Mouse (Mus musculus): ENCODE results near the gene Tmem86b. TPM values are rescaled to one million over a fixed set of nuclear protein-coding genes. Genes with fewer than 3 reads are reported as not detected.
A peak's percentile ranks its signal among the peaks of the same experiment; 100 is the strongest.

Gene Tmem86b
- polyA plus RNA-seq, 1 experiment: 31.9 TPM

DNA sequence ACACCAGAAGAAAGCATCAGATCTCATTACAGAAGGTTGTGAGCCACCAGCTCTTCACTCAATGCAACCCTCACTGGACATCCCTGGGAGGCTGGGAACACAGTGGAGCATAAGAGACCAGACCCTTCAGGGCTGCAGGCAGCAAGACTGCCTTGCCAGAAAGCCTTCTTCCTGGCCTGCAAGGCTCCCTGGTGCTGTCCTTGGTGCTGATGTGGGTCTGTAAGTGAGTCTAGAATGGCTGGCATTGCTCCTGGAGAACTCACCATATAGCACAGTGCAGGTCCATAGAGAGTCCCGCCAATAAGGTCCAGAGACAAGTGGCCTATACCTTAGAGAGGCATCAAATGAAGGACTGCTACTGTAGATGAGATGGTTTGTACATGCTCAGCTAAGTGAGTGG is 11.2 kb downstream of the Tmem86b start:
- no peaks in the 10 kb centered on the region for H3K36me3 ChIP-seq (ENCODE audit: control insufficient read depth, insufficient read depth, low read length)
- no peak for DNase-seq (ENCODE audit: low read depth in 1 of 2, low spot score in 2 of 2)
- no peaks in the 10 kb centered on the region for H3K27me3 ChIP-seq (ENCODE audit: control insufficient read depth, insufficient read depth, low read length)
- 40% methylated on average over 1 of the region's 1 CpGs for WGBS
- H3K27ac ChIP-seq (ENCODE audit: insufficient read depth, low read length): no peak overlapping the region
- no peak overlapping the region for H3K4me3 ChIP-seq (ENCODE audit: extremely low read depth, insufficient read depth, insufficient read length)
- H3K4me1 ChIP-seq (ENCODE audit: control insufficient read depth, insufficient read depth, insufficient read length): no peaks in the 10 kb centered on the region; the same call in 1 of the 2 replicates
- TF ChIP-seq POLR2A (IDR thresholded peaks at IDR 0.05; ENCODE audit: low read depth, low read length) (no peak), CTCF (IDR thresholded peaks at IDR 0.05; ENCODE audit: extremely low read depth, insufficient read depth, insufficient read length, insufficient replicate concordance) (no peak)

DNA sequence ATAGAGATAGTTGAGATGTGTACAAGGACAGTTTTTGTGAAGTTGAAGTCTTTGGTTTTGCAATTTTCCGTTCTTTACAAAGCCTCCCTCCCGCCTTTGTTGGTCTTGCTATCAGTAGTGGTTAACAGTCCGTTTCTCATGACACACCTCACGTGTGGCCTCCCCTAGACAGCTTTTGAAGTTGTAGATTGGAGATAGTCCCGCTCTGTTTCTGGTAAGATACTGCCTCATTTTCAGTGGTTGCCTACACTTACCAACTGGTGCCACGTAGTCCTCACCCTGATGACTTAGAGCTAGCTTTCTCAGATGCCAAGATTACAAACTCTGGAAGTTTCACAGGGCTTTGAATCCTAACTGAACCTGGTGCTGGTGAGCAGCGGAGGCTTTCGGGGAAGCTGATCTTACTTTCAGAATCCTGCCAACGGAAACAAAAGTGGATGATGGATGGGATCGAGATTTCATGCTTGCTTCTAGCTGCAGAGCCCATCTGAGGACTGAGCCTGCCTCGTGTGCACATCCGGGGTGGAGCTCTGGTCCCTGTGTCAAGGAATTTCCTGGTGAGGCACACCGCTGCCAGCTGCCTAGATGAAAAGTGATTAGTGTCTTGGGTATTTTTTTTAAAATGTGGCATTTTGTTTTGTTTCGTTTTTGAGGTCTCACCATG is 17.4 kb downstream of the Tmem86b start:
- 41% methylated on average over 14 of the region's 14 CpGs for WGBS
- Histone ChIP-seq H3K4me3 (ENCODE audit: extremely low read depth, insufficient read depth, insufficient read length) (no peak overlapping the region), H3K4me1 (ENCODE audit: control insufficient read depth, insufficient read depth, insufficient read length) (no peaks in the 10 kb centered on the region), H3K27ac (ENCODE audit: insufficient read depth, low read length) (peak overlapping the region; percentile 22; the same call in 1 of the 2 replicates), H3K36me3 (ENCODE audit: control insufficient read depth, insufficient read depth, low read length) (no peaks in the 10 kb centered on the region), H3K27me3 (ENCODE audit: control insufficient read depth, insufficient read depth, low read length) (no peaks in the 10 kb centered on the region)
- DNase-seq (ENCODE audit: low read depth in 1 of 2, low spot score in 2 of 2): peak in 1 of 2 experiments; percentile 19
- TF ChIP-seq POLR2A (IDR thresholded peaks at IDR 0.05; ENCODE audit: low read depth, low read length) (no peak), CTCF (IDR thresholded peaks at IDR 0.05; ENCODE audit: extremely low read depth, insufficient read depth, insufficient read length, insufficient replicate concordance) (no peak)

DNA sequence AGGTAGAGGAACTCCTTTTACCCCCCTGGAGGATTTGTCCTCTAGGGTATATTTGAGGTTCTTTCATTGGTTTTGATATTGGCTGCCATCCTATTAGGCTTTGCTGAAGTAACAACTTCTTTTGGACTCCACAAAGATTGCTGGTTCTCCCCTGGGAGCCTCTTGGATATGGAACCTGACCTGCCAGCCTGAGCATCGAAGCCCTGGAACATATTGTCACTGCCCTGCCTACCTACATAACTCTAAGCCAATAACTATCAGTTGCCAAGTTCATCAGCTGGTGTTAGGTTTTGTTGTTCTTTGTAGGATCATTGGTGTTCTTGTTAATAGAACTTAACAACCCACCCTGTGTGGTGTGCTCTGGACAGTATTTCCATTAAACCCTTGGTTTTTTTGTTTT is 18.3 kb downstream of the Tmem86b start:
- 84% methylated on average over 1 of the region's 1 CpGs for WGBS
- Histone ChIP-seq H3K4me1 (ENCODE audit: control insufficient read depth, insufficient read depth, insufficient read length) (no peaks in the 10 kb centered on the region), H3K4me3 (ENCODE audit: extremely low read depth, insufficient read depth, insufficient read length) (no peak overlapping the region), H3K27me3 (ENCODE audit: control insufficient read depth, insufficient read depth, low read length) (no peaks in the 10 kb centered on the region), H3K36me3 (ENCODE audit: control insufficient read depth, insufficient read depth, low read length) (no peaks in the 10 kb centered on the region), H3K27ac (ENCODE audit: insufficient read depth, low read length) (no peak overlapping the region)
- no peak for TF ChIP-seq POLR2A (IDR thresholded peaks at IDR 0.05; ENCODE audit: low read depth, low read length)
- no peak for TF ChIP-seq CTCF (IDR thresholded peaks at IDR 0.05; ENCODE audit: extremely low read depth, insufficient read depth, insufficient read length, insufficient replicate concordance)
- no peak for DNase-seq (ENCODE audit: low read depth in 1 of 2, low spot score in 2 of 2)

DNA sequence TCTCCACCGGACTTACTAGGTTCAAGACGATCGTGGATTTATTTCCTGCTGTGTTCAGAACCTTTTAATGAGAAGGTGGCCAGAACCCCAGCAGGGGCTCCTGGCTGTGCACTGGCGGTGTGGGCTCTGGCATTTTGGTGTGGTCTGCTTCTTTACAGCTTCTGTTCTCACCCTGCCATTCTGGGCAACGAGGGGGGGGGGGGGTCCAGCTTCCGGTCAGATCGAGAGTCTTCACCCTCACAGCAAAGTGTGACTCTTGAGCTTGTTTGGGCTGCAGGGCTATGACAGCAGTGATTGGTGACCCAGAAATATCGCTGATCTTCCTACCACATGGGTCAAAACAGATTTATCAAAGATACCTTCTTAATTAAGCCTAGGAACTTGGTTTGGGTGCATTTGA is 18.8 kb downstream of the Tmem86b start:
- no peak overlapping the region for H3K27ac ChIP-seq (ENCODE audit: insufficient read depth, low read length)

DNA sequence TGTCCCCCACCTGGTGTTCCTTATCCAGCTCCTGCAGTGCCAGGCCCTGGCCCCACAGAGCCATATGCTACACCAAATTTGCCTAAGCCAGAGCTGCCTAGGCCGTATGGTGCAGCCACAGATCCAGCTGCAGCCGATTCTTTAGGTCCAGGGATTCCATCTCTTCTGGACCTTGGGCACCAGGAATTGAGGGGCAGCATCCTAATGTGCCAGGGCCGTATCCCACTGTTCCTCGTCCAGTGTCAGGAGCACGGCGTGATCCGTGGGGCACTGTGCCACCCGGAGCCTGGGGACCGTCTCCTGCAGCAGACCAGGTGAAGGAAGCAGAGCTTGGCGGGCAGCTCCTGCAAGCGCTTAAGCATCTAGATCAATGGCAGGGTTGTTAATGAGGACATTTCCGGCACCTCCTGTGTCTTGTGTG is 19.3 kb downstream of the Tmem86b start:
- H3K36me3 ChIP-seq (ENCODE audit: control insufficient read depth, insufficient read depth, low read length): no peaks in the 10 kb centered on the region
- no peak overlapping the region for H3K27ac ChIP-seq (ENCODE audit: insufficient read depth, low read length)
- no peaks in the 10 kb centered on the region for H3K4me1 ChIP-seq (ENCODE audit: control insufficient read depth, insufficient read depth, insufficient read length)
- no peak for DNase-seq (ENCODE audit: low read depth in 1 of 2, low spot score in 2 of 2)
- TF ChIP-seq CTCF (IDR thresholded peaks at IDR 0.05; ENCODE audit: extremely low read depth, insufficient read depth, insufficient read length, insufficient replicate concordance) (no peak), POLR2A (IDR thresholded peaks at IDR 0.05; ENCODE audit: low read depth, low read length) (no peak)
- H3K27me3 ChIP-seq (ENCODE audit: control insufficient read depth, insufficient read depth, low read length): no peaks in the 10 kb centered on the region
- WGBS: 89% methylated on average over 12 of the region's 12 CpGs
- no peak overlapping the region for H3K4me3 ChIP-seq (ENCODE audit: extremely low read depth, insufficient read depth, insufficient read length)

More for the DNA sequence above, 18.8 kb downstream of the Tmem86b start:
- H3K27me3 ChIP-seq (ENCODE audit: control insufficient read depth, insufficient read depth, low read length): no peaks in the 10 kb centered on the region
- WGBS: 75% methylated on average over 8 of the region's 8 CpGs
- DNase-seq (ENCODE audit: low read depth in 1 of 2, low spot score in 2 of 2): no peak
- no peak for TF ChIP-seq CTCF (IDR thresholded peaks at IDR 0.05; ENCODE audit: extremely low read depth, insufficient read depth, insufficient read length, insufficient replicate concordance)
- no peak for TF ChIP-seq POLR2A (IDR thresholded peaks at IDR 0.05; ENCODE audit: low read depth, low read length)
- H3K36me3 ChIP-seq (ENCODE audit: control insufficient read depth, insufficient read depth, low read length): no peaks in the 10 kb centered on the region
- H3K4me3 ChIP-seq (ENCODE audit: extremely low read depth, insufficient read depth, insufficient read length): no peak overlapping the region
- no peaks in the 10 kb centered on the region for H3K4me1 ChIP-seq (ENCODE audit: control insufficient read depth, insufficient read depth, insufficient read length)

DNA sequence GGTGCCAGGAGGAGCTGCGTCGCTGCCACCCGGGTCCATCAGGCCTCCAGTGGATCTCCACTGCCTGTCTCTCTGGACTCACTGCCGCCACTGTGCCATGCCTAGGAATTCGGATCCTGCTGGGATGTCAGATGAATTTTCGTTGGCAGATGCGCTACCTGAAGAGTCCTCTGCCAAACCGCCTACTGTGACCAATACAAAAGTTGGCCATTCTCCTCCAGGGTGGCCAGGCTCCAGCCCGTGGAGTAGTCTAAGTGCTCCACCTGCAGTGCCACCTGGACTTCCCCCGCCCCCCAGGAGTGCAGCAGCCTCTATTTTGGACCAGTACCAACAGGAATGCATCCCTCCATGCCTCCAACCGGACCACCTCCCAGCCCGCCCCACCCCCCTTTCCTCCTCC is 19.7 kb downstream of the Tmem86b start:
- H3K27ac ChIP-seq (ENCODE audit: insufficient read depth, low read length): no peak overlapping the region
- TF ChIP-seq POLR2A (IDR thresholded peaks at IDR 0.05; ENCODE audit: low read depth, low read length) (no peak), CTCF (IDR thresholded peaks at IDR 0.05; ENCODE audit: extremely low read depth, insufficient read depth, insufficient read length, insufficient replicate concordance) (no peak)
- no peaks in the 10 kb centered on the region for H3K4me1 ChIP-seq (ENCODE audit: control insufficient read depth, insufficient read depth, insufficient read length)
- no peak for DNase-seq (ENCODE audit: low read depth in 1 of 2, low spot score in 2 of 2)
- WGBS: 89% methylated on average over 12 of the region's 12 CpGs
- H3K36me3 ChIP-seq (ENCODE audit: control insufficient read depth, insufficient read depth, low read length): no peaks in the 10 kb centered on the region
- H3K4me3 ChIP-seq (ENCODE audit: extremely low read depth, insufficient read depth, insufficient read length): no peak overlapping the region
- no peaks in the 10 kb centered on the region for H3K27me3 ChIP-seq (ENCODE audit: control insufficient read depth, insufficient read depth, low read length)

DNA sequence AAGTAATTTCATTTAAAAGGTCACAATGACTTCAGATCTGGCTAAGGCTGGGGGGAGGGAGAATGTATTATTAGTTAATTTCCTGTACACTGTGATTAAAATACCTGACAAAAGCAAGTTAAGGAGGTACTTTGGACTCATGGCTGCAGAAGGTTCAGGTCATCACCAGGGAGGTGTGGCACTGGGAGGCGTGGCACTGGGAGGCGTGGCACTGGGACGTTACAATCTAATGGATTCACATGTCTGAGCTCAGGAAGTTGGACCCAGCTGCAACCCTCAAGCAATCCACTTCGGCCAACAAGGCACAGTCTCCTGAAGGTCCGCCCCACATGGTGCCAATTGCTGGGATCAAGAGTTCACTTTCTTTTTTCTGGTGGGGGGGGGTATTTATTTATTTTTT is 23.2 kb downstream of the Tmem86b start:
- Histone ChIP-seq H3K27ac (ENCODE audit: insufficient read depth, low read length) (no peak overlapping the region), H3K36me3 (ENCODE audit: control insufficient read depth, insufficient read depth, low read length) (no peaks in the 10 kb centered on the region), H3K4me1 (ENCODE audit: control insufficient read depth, insufficient read depth, insufficient read length) (no peaks in the 10 kb centered on the region), H3K27me3 (ENCODE audit: control insufficient read depth, insufficient read depth, low read length) (no peaks in the 10 kb centered on the region), H3K4me3 (ENCODE audit: extremely low read depth, insufficient read depth, insufficient read length) (no peak overlapping the region)
- DNase-seq (ENCODE audit: low read depth in 1 of 2, low spot score in 2 of 2): no peak
- WGBS: 70% methylated on average over 5 of the region's 5 CpGs
- TF ChIP-seq CTCF (IDR thresholded peaks at IDR 0.05; ENCODE audit: extremely low read depth, insufficient read depth, insufficient read length, insufficient replicate concordance) (no peak), POLR2A (IDR thresholded peaks at IDR 0.05; ENCODE audit: low read depth, low read length) (no peak)

Data from spleen, adult 2 months (tissue).